In the genomic region with DNA sequence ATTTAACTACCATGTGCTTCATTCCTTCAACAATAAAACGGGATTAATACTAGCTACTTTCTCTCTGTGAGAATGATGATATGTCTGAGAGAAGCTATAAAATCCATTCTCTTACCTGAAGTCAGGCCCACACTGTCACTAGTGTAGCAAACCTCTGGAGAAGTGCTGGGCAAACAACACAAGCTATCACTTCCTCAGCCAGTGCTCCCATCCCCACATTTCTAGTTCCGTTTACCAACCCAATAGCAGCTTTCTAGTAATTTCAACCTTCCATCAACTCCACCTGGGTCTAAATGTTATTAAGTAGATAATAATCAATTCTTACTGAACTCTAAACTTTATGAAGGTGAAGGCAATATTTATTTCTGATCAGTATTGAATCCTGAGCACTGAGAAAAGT, we compare ENCODE assay signal across 7 mouse cellular contexts. TPM values are rescaled to one million over a fixed set of nuclear protein-coding genes. Genes with fewer than 3 reads are reported as not detected.
DNase-seq lines count a peak whose midpoint lies in the region; ATAC-seq and TF ChIP-seq lines count a peak whose summit lies in the region.

No protein-coding gene starts in this region.

- no peaks in the 10 kb centered on the region for H3K9me3 ChIP-seq in lung, embryonic 14.5 days (ENCODE audit: low read depth, low read length)
- H3K9me3 ChIP-seq in forebrain, embryonic 14.5 days (replicated peaks; ENCODE audit: control insufficient read depth, low read length) = no peaks in the 10 kb centered on the region
- no peaks in the 10 kb centered on the region for H3K9me3 ChIP-seq in limb, embryonic 15.5 days
- H3K9me3 ChIP-seq in stomach, embryonic 15.5 days = no peaks in the 10 kb centered on the region

- DNase-seq in lung, embryonic 14.5 days = no peak
- DNase-seq in lung, adult 2 months = no peak
- no peak for DNase-seq in forebrain, embryonic 14.5 days (ENCODE audit: low spot score)
- no peak for DNase-seq in urinary bladder, postnatal 10 days (ENCODE audit: low spot score)
- no peak for DNase-seq in cerebellum, adult 11 months

- 25% methylated on average over 2 of the region's 2 CpGs for WGBS in lung, embryonic 14.5 days
- 44% methylated on average over 2 of the region's 2 CpGs for WGBS in lung, adult 2 months
- WGBS in forebrain, embryonic 14.5 days = 23% methylated on average over 2 of the region's 2 CpGs
- 28% methylated on average over 2 of the region's 2 CpGs for WGBS in limb, embryonic 15.5 days
- 25% methylated on average over 2 of the region's 2 CpGs for WGBS in stomach, embryonic 15.5 days

- no peaks in the 10 kb centered on the region for H3K36me3 ChIP-seq in lung, embryonic 14.5 days (ENCODE audit: insufficient read depth)
- no peaks in the 10 kb centered on the region for H3K36me3 ChIP-seq in forebrain, embryonic 14.5 days (ENCODE audit: control insufficient read depth, insufficient read depth, low read length)
- H3K36me3 ChIP-seq in limb, embryonic 15.5 days = no peaks in the 10 kb centered on the region
- H3K36me3 ChIP-seq in stomach, embryonic 15.5 days = no peaks in the 10 kb centered on the region

- peak overlapping the region; percentile 91 for H3K4me3 ChIP-seq in lung, embryonic 14.5 days (ENCODE audit: low read depth, low read length)
- no peak overlapping the region for H3K4me3 ChIP-seq in lung, adult 2 months (replicated peaks; ENCODE audit: extremely low read depth, low read depth, low read length)
- peak overlapping the region; percentile 92 for H3K4me3 ChIP-seq in forebrain, embryonic 14.5 days (ENCODE audit: low read depth, low read length)
- peak overlapping the region; percentile 96; the same call in 1 of the 2 replicates for H3K4me3 ChIP-seq in limb, embryonic 15.5 days
- peak overlapping the region; percentile 20 for H3K4me3 ChIP-seq in stomach, embryonic 15.5 days (replicated peaks)

- H3K27me3 ChIP-seq in lung, embryonic 14.5 days (ENCODE audit: insufficient read depth, low read length) = no peaks in the 10 kb centered on the region
- no peaks in the 10 kb centered on the region for H3K27me3 ChIP-seq in forebrain, embryonic 14.5 days (replicated peaks; ENCODE audit: control insufficient read depth, insufficient read depth, low read length)
- H3K27me3 ChIP-seq in limb, embryonic 15.5 days = no peaks in the 10 kb centered on the region
- no peaks in the 10 kb centered on the region for H3K27me3 ChIP-seq in stomach, embryonic 15.5 days (replicated peaks)

- TF ChIP-seq CTCF in lung, embryonic 14.5 days (IDR thresholded peaks at IDR 0.05; ENCODE audit: low read depth) = no peak
- no peak for TF ChIP-seq CTCF in lung, adult 2 months (IDR thresholded peaks at IDR 0.05; ENCODE audit: insufficient read depth, low read length)

- no peak for TF ChIP-seq POLR2A in lung, adult 2 months (IDR thresholded peaks at IDR 0.05; ENCODE audit: borderline replicate concordance, extremely low read depth, low read depth, low read length)

- H3K9ac ChIP-seq in lung, embryonic 14.5 days = peak overlapping the region; percentile 91
- H3K9ac ChIP-seq in forebrain, embryonic 14.5 days (ENCODE audit: low read length) = peak overlapping the region; percentile 93; the same call in 1 of the 2 replicates
- H3K9ac ChIP-seq in limb, embryonic 15.5 days = no peak overlapping the region
- no peak overlapping the region for H3K9ac ChIP-seq in stomach, embryonic 15.5 days

- peak overlapping the region; percentile 98 for H3K4me2 ChIP-seq in lung, embryonic 14.5 days
- H3K4me2 ChIP-seq in forebrain, embryonic 14.5 days (ENCODE audit: low read length) = peak overlapping the region; percentile 98
- peak overlapping the region; percentile 93 for H3K4me2 ChIP-seq in limb, embryonic 15.5 days
- peak overlapping the region; percentile 86 for H3K4me2 ChIP-seq in stomach, embryonic 15.5 days

- H3K27ac ChIP-seq in lung, embryonic 14.5 days (ENCODE audit: low read depth) = no peak overlapping the region
- H3K27ac ChIP-seq in forebrain, embryonic 14.5 days (ENCODE audit: low read depth, low read length) = no peak overlapping the region
- H3K27ac ChIP-seq in limb, embryonic 15.5 days = no peak overlapping the region
- no peak overlapping the region for H3K27ac ChIP-seq in stomach, embryonic 15.5 days

- H3K4me1 ChIP-seq in lung, embryonic 14.5 days (ENCODE audit: insufficient read depth) = peaks cover 6% of the 10 kb centered on the region
- peaks cover 2% of the 10 kb centered on the region; the same call in 1 of the 2 replicates for H3K4me1 ChIP-seq in lung, adult 2 months (ENCODE audit: control insufficient read depth, insufficient read depth, low read length)
- peaks cover 27% of the 10 kb centered on the region for H3K4me1 ChIP-seq in forebrain, embryonic 14.5 days (ENCODE audit: control insufficient read depth, insufficient read depth, low read length)
- peaks cover 26% of the 10 kb centered on the region for H3K4me1 ChIP-seq in limb, embryonic 15.5 days
- H3K4me1 ChIP-seq in stomach, embryonic 15.5 days = peaks cover 3% of the 10 kb centered on the region

- ATAC-seq in lung, embryonic 14.5 days (ENCODE audit: insufficient read depth) = no peak
- ATAC-seq in forebrain, embryonic 14.5 days = no peak
- no peak for ATAC-seq in limb, embryonic 15.5 days (ENCODE audit: insufficient number of reproducible peaks, low FRiP score, low TSS enrichment, low read depth)
- no peak for ATAC-seq in stomach, embryonic 15.5 days (ENCODE audit: insufficient read depth, low FRiP score, low read depth)

RNA-seq across cellular contexts. Expression of gene Pdzd8, which starts 2.6 kb away (rescaled TPM):
- polyA plus RNA-seq in lung, embryonic 14.5 days (2014; fragmentation: Nextera tagmentation; extraction: Ambion mirVana) = 15.9 and 16.5 TPM in 2 replicates
- 10.0 and 12.3 TPM in 2 replicates for polyA plus RNA-seq in lung, adult 2 months (2012; rRNA removed)
- polyA plus RNA-seq in forebrain, embryonic 14.5 days (2014; fragmentation: Nextera tagmentation; extraction: Ambion mirVana) = 11.2 and 12.3 TPM in 2 replicates
- 8.5 and 10.1 TPM in 2 replicates for polyA plus RNA-seq in limb, embryonic 15.5 days (2015; fragmentation: Nextera tagmentation; extraction: Ambion mirVana)
- 10.6 and 11.6 TPM in 2 replicates for polyA plus RNA-seq in stomach, embryonic 15.5 days (2015; fragmentation: Nextera tagmentation; extraction: Ambion mirVana)

RNA-seq across cellular contexts. Expression of gene Rps12-ps3, which starts 20.9 kb away (rescaled TPM):
- polyA plus RNA-seq in lung, embryonic 14.5 days (2014; fragmentation: Nextera tagmentation; extraction: Ambion mirVana) = 30.7 and 43.3 TPM in 2 replicates
- 1,993 and 2,492 TPM in 2 replicates for polyA plus RNA-seq in lung, adult 2 months (2012; rRNA removed)
- polyA plus RNA-seq in forebrain, embryonic 14.5 days (2014; fragmentation: Nextera tagmentation; extraction: Ambion mirVana) = 9.8 and 28.2 TPM in 2 replicates
- polyA plus RNA-seq in limb, embryonic 15.5 days (2015; fragmentation: Nextera tagmentation; extraction: Ambion mirVana) = 10.4 and 17.9 TPM in 2 replicates
- polyA plus RNA-seq in stomach, embryonic 15.5 days (2015; fragmentation: Nextera tagmentation; extraction: Ambion mirVana) = 22.8 and 65.7 TPM in 2 replicates

Comparison
In these comparisons a context has a peak if more than half of its experiments do, and no peak if none do; other contexts are left out.
1. RNA of gene Rps12-ps3, which starts 20.9 kb away (polyA plus RNA-seq): 1,993 to 2,492 TPM in lung, adult 2 months; 22.8 to 65.7 TPM in stomach, embryonic 15.5 days, 30.7 to 43.3 TPM in lung, embryonic 14.5 days, 9.8 to 28.2 TPM in forebrain, embryonic 14.5 days and 10.4 to 17.9 TPM in limb, embryonic 15.5 days; every median in the first group is over 10 times any median in the second.
2. H3K9ac ChIP-seq: peak in lung, embryonic 14.5 days (single experiment) and forebrain, embryonic 14.5 days (single experiment); none in limb, embryonic 15.5 days (single experiment) and stomach, embryonic 15.5 days (single experiment).
3. Peak in every context shown above with its lines, with median percentiles within 50 percentile points of each other: H3K4me2 ChIP-seq.